Mouse (Mus musculus): Measurements from ENCODE around the gene Coro1c. TPM values are rescaled to one million over a fixed set of nuclear protein-coding genes. Genes with fewer than 3 reads are reported as not detected.

Coro1c gene
- polyA plus RNA-seq, 1 experiment from 2014 or later = 169 TPM

- no peak for DNase-seq (ENCODE audit: low spot score)
- H3K4me2 ChIP-seq (ENCODE audit: low read length) = no peak overlapping the region
- H3K36me3 ChIP-seq (ENCODE audit: control insufficient read depth, insufficient read depth, low read length) = peaks cover 64% of the 10 kb centered on the region
- no peak overlapping the region for H3K27ac ChIP-seq (ENCODE audit: low read depth, low read length)
- 94% methylated on average over 8 of the region's 8 CpGs for WGBS
- H3K4me1 ChIP-seq (ENCODE audit: control insufficient read depth, insufficient read depth, low read length) = peaks cover 7% of the 10 kb centered on the region
- H3K9me3 ChIP-seq (replicated peaks; ENCODE audit: control insufficient read depth, low read length) = no peaks in the 10 kb centered on the region
- no peak overlapping the region for H3K9ac ChIP-seq (ENCODE audit: low read length)
- no peak for ATAC-seq
- no peaks in the 10 kb centered on the region for H3K27me3 ChIP-seq (replicated peaks; ENCODE audit: control insufficient read depth, insufficient read depth, low read length)
- H3K4me3 ChIP-seq (ENCODE audit: low read depth, low read length) = no peak overlapping the region
Observed at GRCm38 (mm10) chr5:113850680-113851230, 57.8 kb downstream of the Coro1c start.

DNA sequence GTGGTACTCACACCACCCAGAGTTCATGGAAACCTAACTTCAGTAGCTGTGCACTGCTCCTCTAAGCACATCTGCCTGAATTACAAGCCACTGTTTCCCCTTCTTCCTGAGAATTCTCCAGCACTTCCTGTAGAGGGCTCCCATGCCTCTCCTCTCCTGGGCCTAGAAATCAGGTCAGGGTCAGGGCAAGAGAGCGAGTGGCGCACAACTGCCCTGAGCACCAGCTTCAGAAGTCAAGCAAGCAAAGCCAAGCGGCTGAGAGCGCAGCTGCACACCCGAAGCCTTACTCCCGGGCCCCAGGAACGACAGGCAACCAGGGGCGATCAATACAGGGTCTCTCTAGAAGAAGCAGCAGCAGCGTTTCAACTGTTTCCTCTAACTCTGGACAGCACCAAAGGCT is 60.9 kb downstream of the Coro1c start:
- Histone ChIP-seq H3K4me2 (ENCODE audit: low read length) (no peak overlapping the region), H3K9ac (ENCODE audit: low read length) (no peak overlapping the region), H3K27ac (ENCODE audit: low read depth, low read length) (no peak overlapping the region), H3K36me3 (ENCODE audit: control insufficient read depth, insufficient read depth, low read length) (peaks cover 90% of the 10 kb centered on the region), H3K4me3 (ENCODE audit: low read depth, low read length) (no peak overlapping the region), H3K9me3 (replicated peaks; ENCODE audit: control insufficient read depth, low read length) (no peaks in the 10 kb centered on the region), H3K27me3 (replicated peaks; ENCODE audit: control insufficient read depth, insufficient read depth, low read length) (no peaks in the 10 kb centered on the region), H3K4me1 (ENCODE audit: control insufficient read depth, insufficient read depth, low read length) (no peaks in the 10 kb centered on the region)
- DNase-seq (ENCODE audit: low spot score) (no peak), ATAC-seq (no peak)
- 89% methylated on average over 9 of the region's 9 CpGs for WGBS

DNA sequence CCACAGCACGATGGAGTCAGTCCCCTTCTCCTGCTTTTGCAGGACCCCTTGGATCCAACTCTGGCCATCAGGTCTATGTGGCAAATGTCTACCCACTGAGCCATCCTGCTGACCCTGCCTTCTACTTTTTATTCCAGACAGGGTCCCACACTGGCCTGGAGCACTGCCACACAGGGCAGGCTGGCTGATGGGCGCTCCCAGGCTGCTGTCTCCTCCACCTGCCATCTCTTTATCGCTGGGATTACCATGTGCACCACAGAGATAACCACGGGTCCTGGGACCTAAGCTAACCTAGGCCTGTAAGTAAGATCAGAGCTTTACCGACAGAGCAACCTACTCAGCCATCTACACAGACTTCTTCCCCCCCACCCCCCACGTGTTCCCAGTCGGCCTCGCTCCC is 61.9 kb downstream of the Coro1c start:
- Histone ChIP-seq H3K4me3 (ENCODE audit: low read depth, low read length) (no peak overlapping the region), H3K9ac (ENCODE audit: low read length) (no peak overlapping the region), H3K9me3 (replicated peaks; ENCODE audit: control insufficient read depth, low read length) (no peaks in the 10 kb centered on the region), H3K27me3 (replicated peaks; ENCODE audit: control insufficient read depth, insufficient read depth, low read length) (no peaks in the 10 kb centered on the region), H3K4me2 (ENCODE audit: low read length) (no peak overlapping the region), H3K36me3 (ENCODE audit: control insufficient read depth, insufficient read depth, low read length) (peaks cover 96% of the 10 kb centered on the region), H3K27ac (ENCODE audit: low read depth, low read length) (no peak overlapping the region), H3K4me1 (ENCODE audit: control insufficient read depth, insufficient read depth, low read length) (no peaks in the 10 kb centered on the region)
- DNase-seq (ENCODE audit: low spot score) = no peak
- WGBS = 90% methylated on average over 8 of the region's 8 CpGs
- ATAC-seq = no peak

DNA sequence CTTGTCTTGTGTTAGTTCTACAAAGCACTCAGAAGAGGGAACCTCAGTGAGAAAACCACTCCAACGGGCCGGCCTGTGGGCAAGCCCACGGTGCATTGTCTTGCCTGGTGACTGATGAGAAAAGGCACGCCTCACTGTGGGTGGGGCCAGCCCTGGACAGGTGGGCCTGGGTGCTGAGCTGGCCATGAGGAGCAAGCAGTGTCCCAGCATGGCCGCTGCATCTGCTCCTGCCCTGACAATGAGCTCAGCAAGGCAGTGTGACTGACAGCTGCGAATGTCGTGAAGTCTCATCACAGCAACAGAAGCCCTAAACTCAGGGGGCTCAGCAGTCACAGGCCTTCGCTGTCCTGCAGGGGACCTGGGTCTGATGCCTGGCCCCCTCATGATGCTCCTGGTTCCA is 62.9 kb downstream of the Coro1c start:
- Histone ChIP-seq H3K9me3 (replicated peaks; ENCODE audit: control insufficient read depth, low read length) (no peaks in the 10 kb centered on the region), H3K4me1 (ENCODE audit: control insufficient read depth, insufficient read depth, low read length) (no peaks in the 10 kb centered on the region), H3K36me3 (ENCODE audit: control insufficient read depth, insufficient read depth, low read length) (peaks cover 93% of the 10 kb centered on the region), H3K27me3 (replicated peaks; ENCODE audit: control insufficient read depth, insufficient read depth, low read length) (no peaks in the 10 kb centered on the region), H3K9ac (ENCODE audit: low read length) (no peak overlapping the region), H3K4me2 (ENCODE audit: low read length) (no peak overlapping the region), H3K27ac (ENCODE audit: low read depth, low read length) (no peak overlapping the region), H3K4me3 (ENCODE audit: low read depth, low read length) (no peak overlapping the region)
- ATAC-seq (no peak), DNase-seq (ENCODE audit: low spot score) (no peak)
- 94% methylated on average over 8 of the region's 8 CpGs for WGBS

DNA sequence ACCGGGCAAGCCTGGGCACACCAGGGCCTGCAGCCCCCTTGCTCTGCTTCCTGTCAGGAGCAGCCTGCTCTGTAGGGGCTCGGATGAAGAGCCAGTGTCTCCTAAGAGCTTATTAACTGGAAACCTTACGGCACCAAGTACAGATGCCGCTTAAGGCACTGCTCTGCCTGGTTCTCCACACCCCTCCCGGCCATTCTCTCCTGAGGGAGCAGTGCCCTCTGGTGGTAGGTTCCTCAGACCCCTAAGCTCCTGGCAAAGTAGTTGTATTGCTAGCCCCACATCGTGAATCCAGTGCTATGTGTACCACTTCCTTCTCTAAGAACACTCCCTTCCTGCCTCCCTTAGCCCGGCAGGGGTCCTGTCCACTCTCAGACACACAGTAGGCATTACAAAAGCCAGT is 63.8 kb downstream of the Coro1c start:
- peaks cover 89% of the 10 kb centered on the region for H3K36me3 ChIP-seq (ENCODE audit: control insufficient read depth, insufficient read depth, low read length)

DNA sequence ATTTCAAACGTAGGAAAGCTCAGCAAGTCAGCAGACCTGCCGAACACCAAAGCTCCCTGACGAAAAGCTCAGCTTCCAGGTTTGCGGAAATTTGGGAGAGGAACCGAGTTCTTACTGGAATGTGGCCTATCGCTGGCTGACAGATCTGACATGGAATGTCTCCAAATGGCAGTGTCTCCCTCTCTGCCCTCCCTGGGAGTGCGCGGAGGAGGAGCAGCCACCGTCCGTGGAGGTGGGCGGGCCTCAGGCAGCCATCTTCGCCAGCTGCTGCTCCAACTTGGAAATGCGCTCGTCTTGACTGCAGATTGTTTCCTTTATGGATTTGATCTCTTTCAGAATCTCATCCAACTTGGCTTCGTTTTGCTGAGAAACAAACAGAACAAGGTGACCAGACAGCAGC is 64.5 kb downstream of the Coro1c start:
- DNase-seq (ENCODE audit: low spot score) (no peak), ATAC-seq (no peak)
- Histone ChIP-seq H3K4me2 (ENCODE audit: low read length) (no peak overlapping the region), H3K4me3 (ENCODE audit: low read depth, low read length) (no peak overlapping the region), H3K27ac (ENCODE audit: low read depth, low read length) (no peak overlapping the region), H3K27me3 (replicated peaks; ENCODE audit: control insufficient read depth, insufficient read depth, low read length) (no peaks in the 10 kb centered on the region), H3K9ac (ENCODE audit: low read length) (no peak overlapping the region), H3K9me3 (replicated peaks; ENCODE audit: control insufficient read depth, low read length) (no peaks in the 10 kb centered on the region), H3K36me3 (ENCODE audit: control insufficient read depth, insufficient read depth, low read length) (peaks cover 84% of the 10 kb centered on the region), H3K4me1 (ENCODE audit: control insufficient read depth, insufficient read depth, low read length) (no peaks in the 10 kb centered on the region)
- 86% methylated on average over 15 of the region's 15 CpGs for WGBS

More for the DNA sequence above, 63.8 kb downstream of the Coro1c start:
- no peaks in the 10 kb centered on the region for H3K27me3 ChIP-seq (replicated peaks; ENCODE audit: control insufficient read depth, insufficient read depth, low read length)
- H3K4me3 ChIP-seq (ENCODE audit: low read depth, low read length) = no peak overlapping the region
- no peak overlapping the region for H3K27ac ChIP-seq (ENCODE audit: low read depth, low read length)
- no peaks in the 10 kb centered on the region for H3K4me1 ChIP-seq (ENCODE audit: control insufficient read depth, insufficient read depth, low read length)
- no peak overlapping the region for H3K4me2 ChIP-seq (ENCODE audit: low read length)
- H3K9me3 ChIP-seq (replicated peaks; ENCODE audit: control insufficient read depth, low read length) = no peaks in the 10 kb centered on the region
- H3K9ac ChIP-seq (ENCODE audit: low read length) = no peak overlapping the region
- DNase-seq (ENCODE audit: low spot score) (peak; percentile 63), ATAC-seq (0 out of 2 replicates have a peak, but pooled peaks have one; percentile 37)
- WGBS = 76% methylated on average over 7 of the region's 7 CpGs

DNA sequence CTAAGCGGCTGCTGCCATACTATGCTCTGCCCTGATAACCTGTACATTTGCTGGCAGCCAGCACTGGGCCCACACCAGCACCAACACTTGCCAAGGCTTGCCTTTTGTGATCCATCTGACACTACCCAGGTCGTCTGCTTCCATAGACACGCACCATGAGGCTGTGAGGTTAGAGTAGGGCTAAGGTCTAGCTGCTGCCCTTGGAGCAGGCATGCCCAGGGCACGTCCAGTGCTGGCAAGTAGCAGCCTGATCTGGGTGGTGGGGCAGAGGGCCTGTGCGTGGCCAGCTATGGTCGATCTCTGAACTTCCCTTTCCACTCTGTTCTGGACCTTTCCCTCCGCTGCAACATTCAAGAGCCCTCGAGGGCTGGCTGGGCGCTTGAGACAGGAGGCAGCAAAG is 65.7 kb downstream of the Coro1c start:
- H3K27ac ChIP-seq (ENCODE audit: low read depth, low read length) = no peak overlapping the region
- ATAC-seq (no peak), DNase-seq (ENCODE audit: low spot score) (no peak)
- no peaks in the 10 kb centered on the region for H3K9me3 ChIP-seq (replicated peaks; ENCODE audit: control insufficient read depth, low read length)
- no peak overlapping the region for H3K9ac ChIP-seq (ENCODE audit: low read length)
- no peak overlapping the region for H3K4me2 ChIP-seq (ENCODE audit: low read length)
- H3K4me3 ChIP-seq (ENCODE audit: low read depth, low read length) = no peak overlapping the region
- peaks cover 73% of the 10 kb centered on the region for H3K36me3 ChIP-seq (ENCODE audit: control insufficient read depth, insufficient read depth, low read length)
- H3K27me3 ChIP-seq (replicated peaks; ENCODE audit: control insufficient read depth, insufficient read depth, low read length) = no peaks in the 10 kb centered on the region
- no peaks in the 10 kb centered on the region for H3K4me1 ChIP-seq (ENCODE audit: control insufficient read depth, insufficient read depth, low read length)
- WGBS = 94% methylated on average over 9 of the region's 9 CpGs

GRCm38 (mm10) chr5:113842244-113842643 is 66.3 kb downstream of the Coro1c start:
- no peak for DNase-seq (ENCODE audit: low spot score)
- ATAC-seq = no peak

DNA sequence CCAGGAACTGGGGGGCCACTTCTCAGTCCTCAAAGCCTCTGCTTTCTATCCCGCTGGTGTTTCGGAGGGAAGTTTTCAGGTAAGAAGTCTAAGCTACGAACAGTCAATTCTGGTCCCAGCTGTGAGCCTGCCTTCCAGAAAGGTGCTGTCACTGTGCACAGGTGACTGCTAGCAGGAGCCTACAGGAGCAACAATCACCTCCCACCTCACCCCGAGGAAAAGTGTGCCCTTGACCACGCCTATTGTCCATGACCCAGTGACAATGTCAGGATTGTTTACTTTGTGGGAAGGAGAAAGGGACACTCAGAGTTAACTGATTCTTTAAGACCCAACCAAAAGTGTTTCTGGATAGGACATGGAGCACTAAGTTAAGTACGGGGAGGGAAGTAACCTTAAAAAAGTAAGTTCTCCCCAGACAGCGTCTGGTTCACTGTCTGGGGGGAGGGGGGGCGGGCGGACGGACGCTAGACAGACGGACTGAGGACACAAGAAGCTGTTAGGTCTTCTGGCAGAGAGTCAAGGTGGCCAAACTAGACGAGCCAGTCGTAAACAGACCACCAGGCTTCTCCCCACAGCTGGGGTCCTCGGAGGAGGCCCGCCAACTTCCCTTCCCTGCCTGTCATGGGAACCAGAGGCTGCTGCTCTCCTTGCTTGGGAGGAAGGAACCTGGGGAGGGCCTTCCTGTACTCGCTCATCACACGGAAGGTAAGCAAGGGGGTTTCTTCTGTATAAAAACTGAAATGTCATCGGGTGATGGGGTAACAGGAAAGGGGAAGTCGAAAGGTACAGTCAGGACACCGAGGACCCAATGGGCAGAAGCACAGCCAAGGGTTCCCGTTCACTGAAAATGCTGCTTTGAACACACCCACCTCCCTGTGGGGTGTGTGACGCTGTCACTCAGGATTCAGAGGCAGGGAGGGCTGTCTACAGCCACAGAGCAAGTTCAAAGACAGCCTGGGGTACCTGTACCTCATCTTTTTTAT is 67.0 kb downstream of the Coro1c start:
- no peaks in the 10 kb centered on the region for H3K27me3 ChIP-seq (replicated peaks; ENCODE audit: control insufficient read depth, insufficient read depth, low read length)
- H3K4me2 ChIP-seq (ENCODE audit: low read length) = no peak overlapping the region
- no peaks in the 10 kb centered on the region for H3K4me1 ChIP-seq (ENCODE audit: control insufficient read depth, insufficient read depth, low read length)
- WGBS = 86% methylated on average over 23 of the region's 23 CpGs
- no peak overlapping the region for H3K9ac ChIP-seq (ENCODE audit: low read length)
- H3K9me3 ChIP-seq (replicated peaks; ENCODE audit: control insufficient read depth, low read length) = no peaks in the 10 kb centered on the region
- no peak overlapping the region for H3K4me3 ChIP-seq (ENCODE audit: low read depth, low read length)
- DNase-seq (ENCODE audit: low spot score) (no peak), ATAC-seq (no peak)
- peaks cover 60% of the 10 kb centered on the region for H3K36me3 ChIP-seq (ENCODE audit: control insufficient read depth, insufficient read depth, low read length)
- no peak overlapping the region for H3K27ac ChIP-seq (ENCODE audit: low read depth, low read length)

More at GRCm38 (mm10) chr5:113842244-113842643, 66.3 kb downstream of the Coro1c start:
- Histone ChIP-seq H3K27ac (ENCODE audit: low read depth, low read length) (no peak overlapping the region), H3K9me3 (replicated peaks; ENCODE audit: control insufficient read depth, low read length) (no peaks in the 10 kb centered on the region), H3K4me1 (ENCODE audit: control insufficient read depth, insufficient read depth, low read length) (no peaks in the 10 kb centered on the region), H3K27me3 (replicated peaks; ENCODE audit: control insufficient read depth, insufficient read depth, low read length) (no peaks in the 10 kb centered on the region), H3K9ac (ENCODE audit: low read length) (no peak overlapping the region), H3K36me3 (ENCODE audit: control insufficient read depth, insufficient read depth, low read length) (peaks cover 67% of the 10 kb centered on the region), H3K4me3 (ENCODE audit: low read depth, low read length) (no peak overlapping the region), H3K4me2 (ENCODE audit: low read length) (no peak overlapping the region)
- 90% methylated on average over 9 of the region's 9 CpGs for WGBS

Data from forebrain, embryonic 14.5 days (tissue).